Mouse (Mus musculus): ENCODE results near the gene Osbpl8. TPM values are rescaled to one million over a fixed set of nuclear protein-coding genes. Genes with fewer than 3 reads are reported as not detected.

Osbpl8 gene
- polyA plus RNA-seq, 1 experiment from 2014 or later: 2.8 TPM

- Histone ChIP-seq H3K4me2 (replicated peaks; ENCODE audit: low read depth) (no peak overlapping the region), H3K9ac (ENCODE audit: low read depth, low read length) (no peak overlapping the region), H3K4me1 (replicated peaks; ENCODE audit: control insufficient read depth, insufficient read depth, low read length) (no peaks in the 10 kb centered on the region), H3K27me3 (replicated peaks; ENCODE audit: control insufficient read depth, insufficient read depth, low read length) (no peaks in the 10 kb centered on the region), H3K36me3 (ENCODE audit: control insufficient read depth, insufficient read depth) (no peaks in the 10 kb centered on the region), H3K9me3 (ENCODE audit: control insufficient read depth) (no peaks in the 10 kb centered on the region), H3K4me3 (ENCODE audit: low read depth, low read length) (no peak overlapping the region), H3K27ac (ENCODE audit: low read depth, low read length) (no peak overlapping the region)
- 76% methylated on average over 11 of the region's 11 CpGs for WGBS
- ATAC-seq: no peak
- TF ChIP-seq CTCF (IDR thresholded peaks at IDR 0.05; ENCODE audit: low read depth): no peak
These were observed 174.7 kb downstream of the Osbpl8 start for GRCm38 (mm10) chr10:111339296-111339695.

- H3K4me3 ChIP-seq (ENCODE audit: low read depth, low read length): no peak overlapping the region
These were observed 177.2 kb downstream of the Osbpl8 start for GRCm38 (mm10) chr10:111341761-111342160.

DNA sequence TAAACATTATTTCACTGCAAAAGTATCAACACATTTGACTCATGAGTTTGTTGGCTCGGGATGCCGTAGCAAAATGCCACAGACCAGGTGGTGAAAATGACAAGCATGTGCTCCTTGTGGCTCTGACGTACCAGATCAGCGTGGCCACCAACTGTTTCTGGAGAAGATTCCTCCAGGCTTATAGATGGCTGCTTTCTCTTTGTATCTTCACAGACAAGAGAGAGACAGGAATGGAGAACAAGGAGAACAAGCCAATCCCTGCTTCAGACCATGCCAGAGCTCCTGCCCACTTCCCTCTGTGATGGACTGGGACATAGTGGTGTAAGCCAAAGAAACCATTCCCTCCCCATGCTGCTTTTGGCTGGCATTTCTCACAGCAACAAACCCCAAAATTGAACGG is 179.0 kb downstream of the Osbpl8 start:
- H3K4me3 ChIP-seq (ENCODE audit: low read depth, low read length): no peak overlapping the region
- no peak overlapping the region for H3K4me2 ChIP-seq (replicated peaks; ENCODE audit: low read depth)
- no peaks in the 10 kb centered on the region for H3K9me3 ChIP-seq (ENCODE audit: control insufficient read depth)
- TF ChIP-seq CTCF (IDR thresholded peaks at IDR 0.05; ENCODE audit: low read depth): no peak
- no peak for ATAC-seq
- no peaks in the 10 kb centered on the region for H3K27me3 ChIP-seq (replicated peaks; ENCODE audit: control insufficient read depth, insufficient read depth, low read length)
- H3K4me1 ChIP-seq (replicated peaks; ENCODE audit: control insufficient read depth, insufficient read depth, low read length): no peaks in the 10 kb centered on the region
- WGBS: 73% methylated on average over 5 of the region's 5 CpGs
- H3K27ac ChIP-seq (ENCODE audit: low read depth, low read length): no peak overlapping the region
- H3K9ac ChIP-seq (ENCODE audit: low read depth, low read length): no peak overlapping the region
- no peaks in the 10 kb centered on the region for H3K36me3 ChIP-seq (ENCODE audit: control insufficient read depth, insufficient read depth)

More at GRCm38 (mm10) chr10:111341761-111342160, 177.2 kb downstream of the Osbpl8 start:
- H3K9ac ChIP-seq (ENCODE audit: low read depth, low read length): no peak overlapping the region
- no peak for TF ChIP-seq CTCF (IDR thresholded peaks at IDR 0.05; ENCODE audit: low read depth)
- H3K9me3 ChIP-seq (ENCODE audit: control insufficient read depth): no peaks in the 10 kb centered on the region
- no peak overlapping the region for H3K4me2 ChIP-seq (replicated peaks; ENCODE audit: low read depth)
- H3K4me1 ChIP-seq (replicated peaks; ENCODE audit: control insufficient read depth, insufficient read depth, low read length): no peaks in the 10 kb centered on the region
- WGBS: 78% methylated on average over 7 of the region's 7 CpGs
- ATAC-seq: no peak
- no peaks in the 10 kb centered on the region for H3K36me3 ChIP-seq (ENCODE audit: control insufficient read depth, insufficient read depth)
- no peak overlapping the region for H3K27ac ChIP-seq (ENCODE audit: low read depth, low read length)
- H3K27me3 ChIP-seq (replicated peaks; ENCODE audit: control insufficient read depth, insufficient read depth, low read length): no peaks in the 10 kb centered on the region

Other genes with a start within 250 kb of the Osbpl8 start
- 97.2 and 102 TPM in 2 replicates for gene Csrp2, start 245.0 kb upstream of the Osbpl8 start, polyA plus RNA-seq (2015; fragmentation: Nextera tagmentation; extraction: Ambion mirVana)
- 5.4 and 5.9 TPM in 2 replicates for gene Zdhhc17, start 154.6 kb upstream of the Osbpl8 start, polyA plus RNA-seq (2015; fragmentation: Nextera tagmentation; extraction: Ambion mirVana)
- 1.3 TPM in 2 replicates for gene Bbs10, start 133.9 kb downstream of the Osbpl8 start, polyA plus RNA-seq (2015; fragmentation: Nextera tagmentation; extraction: Ambion mirVana)